10 mouse cellular contexts compared by ENCODE assay signal in genomic region chr16:44633059-44633667, GRCm38 (mm10).
DNase-seq lines count a peak whose midpoint lies in the region; ATAC-seq and TF ChIP-seq lines count a peak whose summit lies in the region.
"Had no signal": no experiment of that assay in that cellular context is flagged by ENCODE, and none has a peak within 500 bp of the region (broad histone marks: within the 10 kb centered on the region; RNA-seq: fewer than 3 reads in every experiment).

No protein-coding gene starts in this region.

- intact Hi-C loops in left cerebral cortex, postnatal 36 days (cut with DNase I): no loop called here

- WGBS in heart, embryonic 11.5 days (ENCODE audit: insufficient replicate concordance): 49% methylated on average over 9 of the region's 9 CpGs
- WGBS in embryonic facial prominence, embryonic 12.5 days: 28% methylated on average over 9 of the region's 9 CpGs
- 41% methylated on average over 9 of the region's 9 CpGs for WGBS in forebrain, postnatal 0 days
- WGBS in limb, embryonic 14.5 days: 19% methylated on average over 9 of the region's 9 CpGs

- no peak for ATAC-seq in heart, embryonic 11.5 days (replicated peaks; ENCODE audit: insufficient number of reproducible peaks, low FRiP score, low TSS enrichment)
- no peak for ATAC-seq in embryonic facial prominence, embryonic 12.5 days (ENCODE audit: insufficient number of reproducible peaks, insufficient read depth, low FRiP score, low TSS enrichment)
- no peak for ATAC-seq in forebrain, postnatal 0 days
- no peak for ATAC-seq in limb, embryonic 14.5 days (ENCODE audit: low FRiP score, low read depth)

- no peak for TF ChIP-seq CTCF in forebrain, postnatal 0 days (IDR thresholded peaks at IDR 0.05; ENCODE audit: low read depth)

- H3K9ac ChIP-seq in heart, embryonic 11.5 days (ENCODE audit: low read depth, low read length): no peak overlapping the region
- H3K9ac ChIP-seq in embryonic facial prominence, embryonic 12.5 days: no peak overlapping the region
- H3K9ac ChIP-seq in forebrain, postnatal 0 days: no peak overlapping the region
- H3K9ac ChIP-seq in limb, embryonic 14.5 days (ENCODE audit: low read depth, low read length, severe bottlenecking): no peak overlapping the region

- no peaks in the 10 kb centered on the region for H3K36me3 ChIP-seq in heart, embryonic 11.5 days (ENCODE audit: control insufficient read depth, insufficient read depth, low read length)
- no peaks in the 10 kb centered on the region for H3K36me3 ChIP-seq in embryonic facial prominence, embryonic 12.5 days
- H3K36me3 ChIP-seq in forebrain, postnatal 0 days (ENCODE audit: insufficient read depth): no peaks in the 10 kb centered on the region
- H3K36me3 ChIP-seq in limb, embryonic 14.5 days (ENCODE audit: control insufficient read depth, insufficient read depth, low read length): no peaks in the 10 kb centered on the region

- no peak overlapping the region for H3K4me3 ChIP-seq in heart, embryonic 11.5 days (ENCODE audit: low read depth, low read length)
- H3K4me3 ChIP-seq in embryonic facial prominence, embryonic 12.5 days: no peak overlapping the region
- no peak overlapping the region for H3K4me3 ChIP-seq in forebrain, postnatal 0 days (ENCODE audit: low read depth, low read length)
- H3K4me3 ChIP-seq in limb, embryonic 14.5 days (replicated peaks; ENCODE audit: low read length): no peak overlapping the region

- H3K4me2 ChIP-seq in heart, embryonic 11.5 days: no peak overlapping the region; the same call in 1 of the 2 replicates
- peak overlapping the region; percentile 23; the same call in 1 of the 2 replicates for H3K4me2 ChIP-seq in embryonic facial prominence, embryonic 12.5 days (replicated peaks)
- peak overlapping the region; percentile 30 for H3K4me2 ChIP-seq in forebrain, postnatal 0 days (ENCODE audit: low read depth)
- H3K4me2 ChIP-seq in limb, embryonic 14.5 days (replicated peaks; ENCODE audit: low read depth, low read length, severe bottlenecking): peak overlapping the region; percentile 22

- no peak for TF ChIP-seq POLR2A in limb, embryonic 14.5 days (IDR thresholded peaks at IDR 0.05; ENCODE audit: borderline replicate concordance, extremely low read depth, insufficient read depth, insufficient read length)

- DNase-seq in heart, adult 8-10 months (ENCODE audit: low spot score): no peak
- DNase-seq in forebrain, postnatal 0 days: no peak
- DNase-seq in limb, embryonic 14.5 days (ENCODE audit: low spot score): no peak
- DNase-seq in left cerebral cortex, postnatal 36 days (ENCODE audit: low spot score in 2 of 2): no peak
- no peak for DNase-seq in right cerebral cortex, postnatal 36 days (ENCODE audit: low spot score in 2 of 2)
- no peak for DNase-seq in thymus, postnatal 14 days
- DNase-seq: thymus, adult 2 months had no signal

- H3K27ac ChIP-seq in heart, embryonic 11.5 days (ENCODE audit: low read depth, low read length): peak overlapping the region; percentile 66
- peak overlapping the region; percentile 97 for H3K27ac ChIP-seq in embryonic facial prominence, embryonic 12.5 days
- H3K27ac ChIP-seq in forebrain, postnatal 0 days (ENCODE audit: low read depth, low read length): peak overlapping the region; percentile 50; the same call in 1 of the 2 replicates
- H3K27ac ChIP-seq in limb, embryonic 14.5 days (replicated peaks; ENCODE audit: low read depth, low read length): peak overlapping the region; percentile 89

- H3K27me3 ChIP-seq in heart, embryonic 11.5 days (ENCODE audit: control insufficient read depth, insufficient read depth, low read length): no peaks in the 10 kb centered on the region
- no peaks in the 10 kb centered on the region for H3K27me3 ChIP-seq in embryonic facial prominence, embryonic 12.5 days
- H3K27me3 ChIP-seq in forebrain, postnatal 0 days (ENCODE audit: insufficient read depth, low read length): no peaks in the 10 kb centered on the region
- H3K27me3 ChIP-seq in limb, embryonic 14.5 days (ENCODE audit: control insufficient read depth, insufficient read depth, low read length): no peaks in the 10 kb centered on the region
- H3K27me3 ChIP-seq: CH12.LX had no signal

- 0 out of 2 replicates have a peak, but pooled peaks cover 4% of the 10 kb centered on the region for H3K4me1 ChIP-seq in heart, embryonic 11.5 days (ENCODE audit: control insufficient read depth, insufficient read depth, low read length)
- peaks cover 46% of the 10 kb centered on the region for H3K4me1 ChIP-seq in embryonic facial prominence, embryonic 12.5 days
- peaks cover 11% of the 10 kb centered on the region; the same call in 1 of the 2 replicates for H3K4me1 ChIP-seq in forebrain, postnatal 0 days (ENCODE audit: insufficient read depth)
- H3K4me1 ChIP-seq in limb, embryonic 14.5 days (ENCODE audit: control insufficient read depth, insufficient read depth, low read length): peaks cover 54% of the 10 kb centered on the region

- H3K9me3 ChIP-seq in heart, embryonic 11.5 days (replicated peaks; ENCODE audit: control insufficient read depth, low read length): no peaks in the 10 kb centered on the region
- H3K9me3 ChIP-seq in embryonic facial prominence, embryonic 12.5 days: no peaks in the 10 kb centered on the region
- H3K9me3 ChIP-seq in forebrain, postnatal 0 days (ENCODE audit: low read length): no peaks in the 10 kb centered on the region
- no peaks in the 10 kb centered on the region for H3K9me3 ChIP-seq in limb, embryonic 14.5 days (ENCODE audit: control insufficient read depth, low read length)
